Mouse (Mus musculus) adrenal gland, postnatal 10 days (tissue): ENCODE results near the gene Phf10. TPM values are rescaled to one million over a fixed set of nuclear protein-coding genes. Genes with fewer than 3 reads are reported as not detected.

ENCODE experiments used
- total RNA-seq, 2 experiments: library from RNA; stranded (reverse); gene quantifications; 2 replicates each; pipeline ENCODE4 v1.2.3; 2021

The Phf10 gene
- total RNA-seq, 2 experiments from 2014 or later = 66.2 to 67.3 TPM

Other genes starting within 250 kb of the Phf10 start
- gene Wdr27, start 18.1 kb downstream of the Phf10 start, total RNA-seq = 1 to 10 TPM; 5.8 to 6.1 TPM
- 10 to 100 TPM; 28.2 to 30.7 TPM for gene 1600012H06Rik, start 18.1 kb downstream of the Phf10 start, total RNA-seq
- 10 to 100 TPM in 1 of 2 experiments, 1 to 10 TPM in 1; 4.3 to 10.4 TPM for gene 9030025P20Rik, start 17.2 kb upstream of the Phf10 start, total RNA-seq
- not detected for gene Gm3417, start 17.5 kb upstream of the Phf10 start, total RNA-seq
- 1 to 10 TPM; 5.8 to 5.9 TPM for gene Gm3435, start 48.9 kb upstream of the Phf10 start, total RNA-seq
- gene Ermard, start 79.9 kb upstream of the Phf10 start, total RNA-seq = 10 to 100 TPM; 38.5 to 60.9 TPM
- gene Tcte3, start 80.2 kb upstream of the Phf10 start, total RNA-seq = 1 to 10 TPM; 2.0 to 3.6 TPM
- 1 to 10 TPM; 3.7 to 7.0 TPM for gene Gm3448, start 80.3 kb upstream of the Phf10 start, total RNA-seq